Mouse (Mus musculus) myocyte (in vitro differentiated cells): ENCODE measurements around the gene Tmem132a.

Experiments
- CEBPB ChIP-seq: IDR thresholded peaks from 2 replicates; pipeline ENCODE4 v1.6.1; 2011; ENCODE audit warnings: mild to moderate bottlenecking, moderate library complexity; ENCODE audit not compliant: poor library complexity, insufficient read depth, severe bottlenecking
- E2F4 ChIP-seq: IDR thresholded peaks from one replicate; pipeline ENCODE4 v1.6.1; 2011; ENCODE audit warnings: mild to moderate bottlenecking, control low read depth, moderate library complexity; ENCODE audit not compliant: insufficient read depth
- MYOG ChIP-seq, 3 experiments: IDR thresholded peaks; one replicate each; pipeline ENCODE4 v1.6.1; 2011; ENCODE audit warnings: control low read depth in 2 of 3, low read depth in 2 of 3, mild to moderate bottlenecking in 2 of 3; ENCODE audit not compliant: insufficient read length in 2 of 3, control insufficient read depth in 1 of 3, insufficient read depth in 1 of 3
- POLR2A ChIP-seq: IDR thresholded peaks from one replicate; pipeline ENCODE4 v1.6.1; 2011; ENCODE audit warnings: low read depth, mild to moderate bottlenecking, control low read depth, moderate library complexity; ENCODE audit not compliant: insufficient read length
- SRF ChIP-seq: IDR thresholded peaks from one replicate; pipeline ENCODE4 v1.6.1; 2011; ENCODE audit warnings: low read depth; ENCODE audit not compliant: control insufficient read depth, insufficient read length
- TCF12 ChIP-seq: IDR thresholded peaks from one replicate; pipeline ENCODE4 v1.6.1; 2011; ENCODE audit warnings: mild to moderate bottlenecking, control low read depth; ENCODE audit not compliant: poor library complexity, insufficient read depth, severe bottlenecking
- USF1 ChIP-seq: IDR thresholded peaks from one replicate; pipeline ENCODE4 v1.6.1; 2011; ENCODE audit warnings: low read depth, mild to moderate bottlenecking, control low read depth, moderate library complexity

DNA sequence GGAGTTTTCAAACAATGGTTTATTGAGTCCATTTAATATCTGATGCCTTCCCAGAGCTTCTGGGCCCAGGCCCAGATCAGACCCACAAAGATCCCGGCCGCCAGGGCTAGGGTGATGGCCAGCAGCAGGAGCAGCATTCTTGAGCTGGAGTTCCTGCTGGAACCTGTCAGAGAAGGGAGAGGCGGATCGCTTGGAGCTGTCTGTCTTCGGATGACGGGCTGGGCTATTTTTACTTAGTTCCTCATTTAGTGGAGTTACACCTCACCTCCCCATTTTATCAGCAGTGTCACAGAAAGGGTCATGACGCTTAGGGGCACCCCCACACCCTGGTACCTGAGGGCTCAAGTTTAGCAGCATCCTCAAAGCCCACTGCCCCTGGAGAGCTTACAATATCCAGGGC is 44.6 kb upstream of the Tmem132a start:
- TF ChIP-seq POLR2A (no peak), TCF12 (no peak), MYOG (IDR thresholded peaks at IDR 0.05; ENCODE audit: control insufficient read depth in 1 of 3, insufficient read depth in 1 of 3, insufficient read length in 2 of 3, low read depth in 2 of 3) (no peak), USF1 (no peak), E2F4 (no peak), CEBPB (no peak), SRF (no peak)
